Mouse (Mus musculus) naive thymus-derived CD4-positive, alpha-beta T cell, adult 5 months (primary cell): ENCODE results near the gene Commd9. TPM values are rescaled to one million over a fixed set of nuclear protein-coding genes. Genes with fewer than 3 reads are reported as not detected.

Experiments used
- polyA plus RNA-seq: library from polyadenylated mRNA; unstranded; fragments of 100-300 nt; shearing (Covaris generic); gene quantifications from one replicate; pipeline ENCODE4 v1.2.1, GENCODE M21; 2017

Gene Commd9
- 17.3 TPM for polyA plus RNA-seq

DNA sequence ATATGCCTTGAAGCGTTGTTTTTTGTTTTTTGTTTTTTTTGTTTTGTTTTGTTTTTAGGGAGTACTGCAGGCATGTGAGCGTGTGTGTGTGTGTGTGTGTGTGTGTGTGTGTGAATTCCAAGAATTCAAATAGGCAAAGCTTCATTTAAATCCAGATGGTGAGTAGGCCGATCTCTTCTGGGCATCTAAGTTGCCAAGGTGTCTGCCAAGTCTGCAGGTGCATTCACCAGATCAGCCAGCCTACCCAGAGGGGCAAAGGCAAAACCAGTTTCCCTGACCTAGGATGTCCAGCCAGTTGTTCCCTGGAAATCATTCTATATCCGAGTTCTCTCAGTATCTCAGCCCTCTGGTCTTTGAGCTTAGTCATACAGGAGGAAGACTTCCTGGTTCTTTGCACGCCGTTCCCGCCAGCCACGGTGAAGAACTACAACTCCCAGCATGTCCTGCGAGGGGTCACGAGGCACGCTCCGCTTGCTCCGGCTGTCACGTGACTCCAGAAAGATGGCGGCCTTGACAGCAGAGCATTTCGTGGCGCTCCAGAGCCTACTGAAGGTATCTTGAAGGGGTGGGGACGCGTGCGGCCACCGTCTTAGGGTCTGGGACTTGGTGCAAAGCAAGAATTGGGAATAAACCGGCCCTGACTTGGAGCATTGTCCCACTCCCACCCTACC is at the start of gene Commd9:
Gene Commd9 (plus strand): TSS at position 480 of the 671 bp plus-strand sequence.

GRCm38 (mm10) chr2:101882998-101883397 is 3.0 kb upstream of the Commd9 start, which contains the start of gene Prr5l:
TSS of gene Prr5l (minus strand) at chr2:101883027.

Other genes starting within 250 kb of the Commd9 start
- not detected for gene Rag1, start 236.7 kb upstream of the Commd9 start, polyA plus RNA-seq
- 1.9 TPM for gene B230118H07Rik, start 236.7 kb upstream of the Commd9 start, polyA plus RNA-seq
- 36.8 TPM for gene Traf6, start 207.8 kb upstream of the Commd9 start, polyA plus RNA-seq
- not detected for gene Prr5l, start 3.2 kb upstream of the Commd9 start, polyA plus RNA-seq